Mouse (Mus musculus): ENCODE measurements around the gene Gng7. TPM values are rescaled to one million over a fixed set of nuclear protein-coding genes. Genes with fewer than 3 reads are reported as not detected.
A peak's percentile ranks its signal among the peaks of the same experiment; 100 is the strongest.

Gng7 gene
- polyA plus RNA-seq, 1 experiment from 2014 or later = 22.7 TPM

DNA sequence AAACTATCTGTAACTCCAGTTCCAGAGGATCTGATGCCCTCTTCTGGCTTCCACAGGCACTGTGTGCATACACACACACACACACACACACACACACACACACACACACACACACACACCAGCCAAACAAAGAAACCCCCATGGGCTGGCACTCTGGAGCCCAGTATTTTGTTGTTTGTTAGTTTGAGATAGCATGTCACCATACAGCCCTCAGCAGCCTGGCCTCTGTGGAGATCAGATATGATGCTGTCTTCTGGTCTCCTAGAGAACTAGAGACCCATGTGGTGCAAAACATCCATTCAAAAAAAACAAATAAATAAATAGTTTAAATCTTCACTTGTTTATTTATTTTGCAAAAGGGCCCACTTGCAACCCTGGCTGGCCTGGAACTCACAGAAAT, 13.5 kb upstream of the Gng7 start:
- Histone ChIP-seq H3K9me3 (ENCODE audit: control insufficient read depth, low read length) (no peaks in the 10 kb centered on the region), H3K4me3 (ENCODE audit: low read depth, low read length) (no peak overlapping the region), H3K4me2 (ENCODE audit: low read depth, low read length) (no peak overlapping the region), H3K36me3 (ENCODE audit: control insufficient read depth, insufficient read depth, low read length) (peaks cover 17% of the 10 kb centered on the region), H3K9ac (replicated peaks; ENCODE audit: low read depth, low read length) (no peak overlapping the region), H3K27ac (ENCODE audit: low read depth, low read length) (no peak overlapping the region), H3K27me3 (ENCODE audit: control insufficient read depth, insufficient read depth, low read length) (peaks cover 3% of the 10 kb centered on the region; the same call in 1 of the 2 replicates), H3K4me1 (ENCODE audit: control insufficient read depth, insufficient read depth, low read length) (0 out of 2 replicates have a peak, but pooled peaks cover 6% of the 10 kb centered on the region)
- no peak for ATAC-seq (ENCODE audit: low read depth)

DNA sequence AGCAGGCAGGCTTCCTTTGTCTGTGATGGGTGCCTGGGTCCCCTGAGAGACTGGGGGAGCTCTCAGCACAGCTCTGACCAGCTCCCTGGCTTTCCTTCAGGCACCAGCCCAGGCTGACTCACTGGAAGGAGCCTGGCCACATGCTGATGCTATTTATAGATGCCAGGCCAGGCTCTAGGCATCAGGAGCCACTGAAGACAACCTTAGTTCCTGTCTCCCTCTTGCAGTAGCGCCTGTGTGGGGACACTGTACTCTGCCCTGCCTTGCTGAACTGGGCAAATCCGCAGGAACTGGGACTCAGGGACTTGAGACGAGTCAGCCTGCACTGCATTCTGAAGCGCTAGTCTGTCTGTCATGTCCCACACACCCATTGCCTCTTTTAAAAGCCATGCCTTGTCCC, 12.6 kb upstream of the Gng7 start:
- Histone ChIP-seq H3K9me3 (ENCODE audit: control insufficient read depth, low read length) (no peaks in the 10 kb centered on the region), H3K4me2 (ENCODE audit: low read depth, low read length) (no peak overlapping the region), H3K27ac (ENCODE audit: low read depth, low read length) (no peak overlapping the region), H3K4me3 (ENCODE audit: low read depth, low read length) (no peak overlapping the region), H3K4me1 (ENCODE audit: control insufficient read depth, insufficient read depth, low read length) (0 out of 2 replicates have a peak, but pooled peaks cover 6% of the 10 kb centered on the region), H3K36me3 (ENCODE audit: control insufficient read depth, insufficient read depth, low read length) (peaks cover 17% of the 10 kb centered on the region), H3K27me3 (ENCODE audit: control insufficient read depth, insufficient read depth, low read length) (peaks cover 3% of the 10 kb centered on the region; the same call in 1 of the 2 replicates), H3K9ac (replicated peaks; ENCODE audit: low read depth, low read length) (no peak overlapping the region)
- 76% methylated on average over 4 of the region's 4 CpGs for WGBS
- no peak for ATAC-seq (ENCODE audit: low read depth)

- no peak overlapping the region for H3K4me3 ChIP-seq (ENCODE audit: low read depth, low read length)
- H3K4me2 ChIP-seq (ENCODE audit: low read depth, low read length) = no peak overlapping the region
- H3K9ac ChIP-seq (replicated peaks; ENCODE audit: low read depth, low read length) = no peak overlapping the region
- H3K36me3 ChIP-seq (ENCODE audit: control insufficient read depth, insufficient read depth, low read length) = peaks cover 17% of the 10 kb centered on the region
- no peak overlapping the region for H3K27ac ChIP-seq (ENCODE audit: low read depth, low read length)
- H3K27me3 ChIP-seq (ENCODE audit: control insufficient read depth, insufficient read depth, low read length) = peaks cover 3% of the 10 kb centered on the region; the same call in 1 of the 2 replicates
- no peaks in the 10 kb centered on the region for H3K9me3 ChIP-seq (ENCODE audit: control insufficient read depth, low read length)
- WGBS = 91% methylated on average over 5 of the region's 5 CpGs
- H3K4me1 ChIP-seq (ENCODE audit: control insufficient read depth, insufficient read depth, low read length) = 0 out of 2 replicates have a peak, but pooled peaks cover 6% of the 10 kb centered on the region
- no peak for ATAC-seq (ENCODE audit: low read depth)
Measured at GRCm38 (mm10) chr10:81026857-81027256, 12.1 kb upstream of the Gng7 start.

DNA sequence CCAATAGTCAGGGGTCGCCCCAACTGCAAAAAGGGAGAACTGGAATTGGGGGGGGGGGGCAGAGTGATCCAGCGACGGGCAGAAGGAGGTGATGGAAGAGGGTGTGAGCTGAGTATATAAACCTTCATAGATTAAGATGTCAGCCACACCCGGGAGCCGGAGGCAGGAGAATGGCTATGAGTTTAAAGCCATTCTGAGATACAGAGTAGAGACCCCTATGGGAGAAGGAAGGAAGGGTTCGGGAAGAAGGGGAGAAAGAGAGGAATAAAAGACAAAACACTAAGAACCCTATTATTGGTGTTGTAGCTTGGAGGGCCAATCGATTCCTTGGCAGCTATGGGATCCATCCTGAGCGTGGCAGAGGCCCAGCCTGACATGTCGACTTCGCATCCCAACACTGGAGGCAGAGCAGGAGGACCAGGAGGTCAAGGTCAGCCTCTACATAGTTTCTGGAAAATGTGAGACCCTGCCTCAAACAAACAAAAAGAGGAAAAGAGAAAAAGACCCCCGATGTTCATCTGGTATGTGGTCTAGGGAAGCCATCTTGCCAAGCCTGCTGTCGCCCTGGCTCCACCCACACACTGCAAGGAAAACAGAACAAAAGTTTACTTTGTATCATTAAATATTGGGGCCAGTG, 11.0 kb upstream of the Gng7 start, which contains the start of gene Diras1:
Diras1 (minus strand) TSS at position 24 of the 637 bp plus-strand sequence.
- Histone ChIP-seq H3K9me3 (ENCODE audit: control insufficient read depth, low read length) (no peaks in the 10 kb centered on the region), H3K9ac (replicated peaks; ENCODE audit: low read depth, low read length) (peak within 1 kb of the TSS; percentile 77), H3K27ac (ENCODE audit: low read depth, low read length) (peak within 1 kb of the TSS; percentile 34; the same call in 1 of the 2 replicates), H3K4me3 (ENCODE audit: low read depth, low read length) (peak within 1 kb of the TSS; percentile 48), H3K36me3 (ENCODE audit: control insufficient read depth, insufficient read depth, low read length) (peaks cover 9% of the 10 kb centered on the region), H3K4me2 (ENCODE audit: low read depth, low read length) (peak within 1 kb of the TSS; percentile 71), H3K4me1 (ENCODE audit: control insufficient read depth, insufficient read depth, low read length) (0 out of 2 replicates have a peak, but pooled peaks cover 6% of the 10 kb centered on the region), H3K27me3 (ENCODE audit: control insufficient read depth, insufficient read depth, low read length) (peaks cover 3% of the 10 kb centered on the region; the same call in 1 of the 2 replicates)
- ATAC-seq (ENCODE audit: low read depth) = peak; percentile 12; the same call in 1 of the 2 replicates
- WGBS = 41% methylated on average over 12 of the region's 12 CpGs

DNA sequence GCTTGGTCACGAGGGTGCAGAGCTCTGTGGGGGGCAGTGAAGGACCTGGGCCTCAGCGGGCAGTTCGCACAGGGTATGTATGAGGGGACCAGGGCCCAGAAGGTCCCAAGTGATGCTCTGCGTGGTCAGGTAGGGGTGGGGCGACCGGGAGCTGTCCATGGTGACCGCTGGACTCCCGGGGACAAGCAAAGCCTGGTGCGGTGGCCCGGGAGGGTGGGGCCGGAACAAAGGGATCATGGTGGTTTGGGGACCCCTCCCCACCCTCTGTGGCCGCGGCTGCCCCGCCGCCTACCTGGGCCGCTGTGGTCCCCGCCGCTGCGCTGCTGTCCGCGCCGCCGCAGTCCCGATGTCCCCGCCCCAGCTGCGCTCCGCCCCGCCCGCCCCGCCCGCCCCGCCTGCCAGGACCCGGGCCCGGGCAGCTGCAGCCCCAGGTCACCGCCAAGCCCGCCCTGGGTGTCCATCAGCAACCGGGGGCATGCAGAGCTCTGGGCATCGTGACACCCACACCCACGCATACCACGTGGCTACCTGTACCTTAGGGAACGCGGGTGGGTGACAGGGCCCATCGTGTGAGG, 10.4 kb upstream of the Gng7 start:
- peak; percentile 62 for ATAC-seq (ENCODE audit: low read depth)
- 2% methylated on average over 26 of the region's 43 CpGs for WGBS

GRCm38 (mm10) chr10:81024346-81024937, 9.7 kb upstream of the Gng7 start:
- no peaks in the 10 kb centered on the region for H3K36me3 ChIP-seq (ENCODE audit: control insufficient read depth, insufficient read depth, low read length)
- H3K4me3 ChIP-seq (ENCODE audit: low read depth, low read length) = peak overlapping the region; percentile 48
- H3K27me3 ChIP-seq (ENCODE audit: control insufficient read depth, insufficient read depth, low read length) = peaks cover 3% of the 10 kb centered on the region; the same call in 1 of the 2 replicates
- no peaks in the 10 kb centered on the region for H3K9me3 ChIP-seq (ENCODE audit: control insufficient read depth, low read length)
- WGBS = 73% methylated on average over 5 of the region's 5 CpGs
- peak overlapping the region; percentile 77 for H3K9ac ChIP-seq (replicated peaks; ENCODE audit: low read depth, low read length)
- no peak overlapping the region for H3K27ac ChIP-seq (ENCODE audit: low read depth, low read length)
- H3K4me1 ChIP-seq (ENCODE audit: control insufficient read depth, insufficient read depth, low read length) = 0 out of 2 replicates have a peak, but pooled peaks cover 6% of the 10 kb centered on the region
- ATAC-seq (ENCODE audit: low read depth) = no peak
- H3K4me2 ChIP-seq (ENCODE audit: low read depth, low read length) = peak overlapping the region; percentile 71

More for the DNA sequence above, 10.4 kb upstream of the Gng7 start:
- Histone ChIP-seq H3K4me2 (ENCODE audit: low read depth, low read length) (peak overlapping the region; percentile 71), H3K36me3 (ENCODE audit: control insufficient read depth, insufficient read depth, low read length) (peaks cover 4% of the 10 kb centered on the region; the same call in 1 of the 2 replicates), H3K27me3 (ENCODE audit: control insufficient read depth, insufficient read depth, low read length) (peaks cover 3% of the 10 kb centered on the region; the same call in 1 of the 2 replicates), H3K4me3 (ENCODE audit: low read depth, low read length) (peak overlapping the region; percentile 48), H3K9me3 (ENCODE audit: control insufficient read depth, low read length) (no peaks in the 10 kb centered on the region), H3K27ac (ENCODE audit: low read depth, low read length) (peak overlapping the region; percentile 34; the same call in 1 of the 2 replicates), H3K9ac (replicated peaks; ENCODE audit: low read depth, low read length) (peak overlapping the region; percentile 77), H3K4me1 (ENCODE audit: control insufficient read depth, insufficient read depth, low read length) (0 out of 2 replicates have a peak, but pooled peaks cover 6% of the 10 kb centered on the region)

- Histone ChIP-seq H3K9ac (replicated peaks; ENCODE audit: low read depth, low read length) (no peak overlapping the region), H3K27ac (ENCODE audit: low read depth, low read length) (no peak overlapping the region), H3K36me3 (ENCODE audit: control insufficient read depth, insufficient read depth, low read length) (no peaks in the 10 kb centered on the region), H3K4me1 (ENCODE audit: control insufficient read depth, insufficient read depth, low read length) (0 out of 2 replicates have a peak, but pooled peaks cover 6% of the 10 kb centered on the region), H3K27me3 (ENCODE audit: control insufficient read depth, insufficient read depth, low read length) (peaks cover 3% of the 10 kb centered on the region; the same call in 1 of the 2 replicates), H3K9me3 (ENCODE audit: control insufficient read depth, low read length) (no peaks in the 10 kb centered on the region), H3K4me2 (ENCODE audit: low read depth, low read length) (no peak overlapping the region), H3K4me3 (ENCODE audit: low read depth, low read length) (no peak overlapping the region)
- ATAC-seq (ENCODE audit: low read depth) = no peak
- 62% methylated on average over 8 of the region's 8 CpGs for WGBS
Measured at GRCm38 (mm10) chr10:81022744-81023143, 8.0 kb upstream of the Gng7 start.

DNA sequence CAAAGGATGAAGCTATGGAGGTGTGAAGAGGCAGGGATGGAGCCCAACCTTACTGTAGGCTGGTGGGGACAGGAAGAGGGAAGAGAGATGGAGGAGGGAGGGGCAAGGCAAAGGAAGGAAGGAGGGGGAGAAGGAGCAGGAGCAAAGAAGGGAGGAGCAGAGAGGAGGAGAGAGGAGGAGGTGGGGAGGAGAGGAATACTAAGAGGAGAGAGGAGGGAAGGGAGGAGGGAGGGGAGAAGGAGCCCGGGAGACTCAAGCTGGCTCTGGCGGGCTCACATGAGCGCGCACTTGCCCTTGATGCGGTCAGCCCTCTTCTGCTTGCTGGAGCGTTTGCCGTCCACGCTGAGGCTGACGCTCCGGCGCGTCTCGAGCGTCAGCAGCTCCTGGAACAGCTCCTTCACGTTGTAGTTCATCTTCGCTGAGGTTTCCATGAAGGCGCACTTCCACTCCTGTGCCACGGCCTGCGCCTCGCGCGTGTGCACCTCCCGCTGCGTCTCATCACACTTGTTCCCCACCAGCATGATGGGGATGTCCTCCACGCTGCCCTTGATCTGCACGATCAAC, 6.9 kb upstream of the Gng7 start:
- Histone ChIP-seq H3K36me3 (ENCODE audit: control insufficient read depth, insufficient read depth, low read length) (no peaks in the 10 kb centered on the region), H3K4me1 (ENCODE audit: control insufficient read depth, insufficient read depth, low read length) (0 out of 2 replicates have a peak, but pooled peaks cover 6% of the 10 kb centered on the region), H3K27ac (ENCODE audit: low read depth, low read length) (no peak overlapping the region), H3K9me3 (ENCODE audit: control insufficient read depth, low read length) (no peaks in the 10 kb centered on the region), H3K4me3 (ENCODE audit: low read depth, low read length) (no peak overlapping the region), H3K9ac (replicated peaks; ENCODE audit: low read depth, low read length) (no peak overlapping the region), H3K27me3 (ENCODE audit: control insufficient read depth, insufficient read depth, low read length) (peaks cover 3% of the 10 kb centered on the region; the same call in 1 of the 2 replicates), H3K4me2 (ENCODE audit: low read depth, low read length) (peak overlapping the region; percentile 14; the same call in 1 of the 2 replicates)
- no peak for ATAC-seq (ENCODE audit: low read depth)
- WGBS = 14% methylated on average over 26 of the region's 26 CpGs

All from neural tube, embryonic 14.5 days (tissue).